Comparison of ENCODE assay signal across 9 mouse cellular contexts in genomic region chr11:50622238-50622726, GRCm38 (mm10). TPM values are rescaled to one million over a fixed set of nuclear protein-coding genes. Genes with fewer than 3 reads are reported as not detected.
A peak's percentile ranks its signal among the peaks of the same experiment; 100 is the strongest.
DNase-seq lines count a peak whose midpoint lies in the region; TF ChIP-seq lines count a peak whose summit lies in the region.
"Had no signal": no experiment of that assay in that cellular context is flagged by ENCODE, and none has a peak within 500 bp of the region (broad histone marks: within the 10 kb centered on the region; RNA-seq: fewer than 3 reads in every experiment).

No protein-coding gene starts in this region.

- peak overlapping the region in 1 of 2 experiments; percentile 9; a peak in 1 of 4 replicates for H3K4me3 ChIP-seq in ES-E14 (ENCODE audit: insufficient read depth in 1 of 2, low read depth in 1 of 2, low read length in 2 of 2, poor library complexity in 1 of 2, severe bottlenecking in 1 of 2)
- H3K4me3 ChIP-seq in brown adipose tissue, adult 24 weeks (ENCODE audit: insufficient read depth, low read depth, low read length): no peak overlapping the region
- H3K4me3 ChIP-seq in heart, embryonic 10.5 days: peak overlapping the region; percentile 36
- H3K4me3 ChIP-seq: midbrain, embryonic 12.5 days had no signal

- no peaks in the 10 kb centered on the region for H3K9me3 ChIP-seq in ES-E14 (ENCODE audit: control insufficient read depth, insufficient read depth, low read depth, low read length)
- H3K9me3 ChIP-seq in heart, embryonic 10.5 days: no peaks in the 10 kb centered on the region
- H3K9me3 ChIP-seq: midbrain, embryonic 12.5 days had no signal

- DNase-seq in ES-E14 (ENCODE audit: low read depth, low spot score): peak; percentile 12
- DNase-seq in heart, embryonic 10.5 days (ENCODE audit: low spot score): no peak
- DNase-seq in kidney, postnatal 14 days: peak; percentile 76
- peak; percentile 58 for DNase-seq in ovary, postnatal 36 days (ENCODE audit: low spot score)
- no peak for DNase-seq in c-Kit-positive CD71-positive TER-119-positive erythroid progenitor cells, embryonic 14.5 days (ENCODE audit: low spot score)
- DNase-seq in left cerebral cortex, postnatal 25 days (ENCODE audit: low spot score in 2 of 2): no peak
- DNase-seq in layer of hippocampus, postnatal 14 days (ENCODE audit: low spot score in 2 of 2): no peak

- H3K4me1 ChIP-seq in ES-E14 (ENCODE audit: control insufficient read depth in 2 of 2, insufficient read depth in 2 of 2, low read length in 2 of 2, poor library complexity in 1 of 2): peaks cover 0 to 3% of the 10 kb centered on the region in 2 experiments; a peak in 1 of 4 replicates
- H3K4me1 ChIP-seq in brown adipose tissue, adult 24 weeks (ENCODE audit: control insufficient read depth, insufficient read depth, insufficient read length, low read length): no peaks in the 10 kb centered on the region
- peaks cover 10% of the 10 kb centered on the region; the same call in 1 of the 2 replicates for H3K4me1 ChIP-seq in heart, embryonic 10.5 days

- in situ Hi-C loops in ES-E14 (cut with MboI; ENCODE audit: low sequenced_read_pairs in 2 of 2, unreplicated experiment in 2 of 2): no loop called here

- no peak overlapping the region for H3K27ac ChIP-seq in ES-E14 (ENCODE audit: insufficient read depth, low read depth, low read length, poor library complexity, severe bottlenecking)
- peak overlapping the region; percentile 34; the same call in 1 of the 2 replicates for H3K27ac ChIP-seq in brown adipose tissue, adult 24 weeks (replicated peaks; ENCODE audit: low read depth, low read length)
- H3K27ac ChIP-seq in heart, embryonic 10.5 days: peak overlapping the region; percentile 67
- H3K27ac ChIP-seq: midbrain, embryonic 12.5 days had no signal

- intact Hi-C loops in left cerebral cortex, postnatal 25 days (cut with DNase I): no loop called here

- no peaks in the 10 kb centered on the region for H3K36me3 ChIP-seq in ES-E14 (ENCODE audit: control insufficient read depth, insufficient read depth, low read length, poor library complexity, severe bottlenecking)
- H3K36me3 ChIP-seq in heart, embryonic 10.5 days: no peaks in the 10 kb centered on the region
- H3K36me3 ChIP-seq: midbrain, embryonic 12.5 days had no signal

- no peak overlapping the region for H3K9ac ChIP-seq in ES-E14 (ENCODE audit: insufficient read depth, low read depth, low read length, poor library complexity, severe bottlenecking)
- H3K9ac ChIP-seq: midbrain, embryonic 12.5 days had no signal

- WGBS in heart, embryonic 10.5 days: 43% methylated on average over 15 of the region's 15 CpGs

- peaks cover 29% of the 10 kb centered on the region for H3K27me3 ChIP-seq in heart, embryonic 10.5 days (ENCODE audit: insufficient read depth, poor library complexity, severe bottlenecking)
- H3K27me3 ChIP-seq: midbrain, embryonic 12.5 days had no signal

TF ChIP-seq in ES-E14, 5 proteins besides CTCF, POLR2A, EP300 and RAD21:
- TF ChIP-seq ZC3H11A (IDR thresholded peaks at IDR 0.05; ENCODE audit: borderline replicate concordance, low read depth, low read length): no peak
- no peak for TF ChIP-seq MAFK (IDR thresholded peaks at IDR 0.05; ENCODE audit: insufficient read depth, low read depth, low read length)
- no peak for TF ChIP-seq ZNF384 (IDR thresholded peaks at IDR 0.05; ENCODE audit: low read depth, low read length)
- no peak for TF ChIP-seq CHD2 (IDR thresholded peaks at IDR 0.05; ENCODE audit: low read depth, low read length)
- no peak for TF ChIP-seq HCFC1 (IDR thresholded peaks at IDR 0.05; ENCODE audit: borderline replicate concordance, insufficient read depth, low read length)

RNA-seq across cellular contexts. Expression of gene Adamts2, which starts 20.4 kb away (rescaled TPM):
- total RNA-seq in ES-E14 (2012; rRNA removed): 0.74 and 1.1 TPM in 2 replicates
- 5.2 and 6.1 TPM in 2 replicates for polyA plus RNA-seq in brown adipose tissue, adult 24 weeks (2012; ENCODE audit: insufficient read depth, insufficient read length, missing spikeins)
- 1.4 and 3.9 TPM in 2 replicates for polyA plus RNA-seq in heart, embryonic 10.5 days (2016; fragmentation: Nextera tagmentation; extraction: Ambion mirVana)
- total RNA-seq in left cerebral cortex, postnatal 25 days (2021): 10 to 100 TPM in 1 of 2 experiments, 1 to 10 TPM in 1; 9.7 to 12.4 TPM
- total RNA-seq in layer of hippocampus, postnatal 14 days (2021): 1 to 10 TPM; 6.3 to 8.3 TPM

Comparison
In these comparisons a context has a peak if more than half of its experiments do, and no peak if none do; other contexts are left out.
1. DNase-seq: peak in ES-E14 (single experiment), kidney, postnatal 14 days (single experiment) and ovary, postnatal 36 days (single experiment); none in heart, embryonic 10.5 days (single experiment), c-Kit-positive CD71-positive TER-119-positive erythroid progenitor cells, embryonic 14.5 days (single experiment), left cerebral cortex, postnatal 25 days (0 of 2) and layer of hippocampus, postnatal 14 days (0 of 2).